Mouse (Mus musculus) stomach, embryonic 16.5 days (tissue): ENCODE results near the gene Hist1h1c. TPM values are rescaled to one million over a fixed set of nuclear protein-coding genes. Genes with fewer than 3 reads are reported as not detected.
A peak's percentile ranks its signal among the peaks of the same experiment; 100 is the strongest.
"Not testable (repeated sequence)": the region's sequence is repeated elsewhere in the genome, so short reads cannot be mapped to it uniquely, and the experiment has no call there.

ENCODE experiments used
- ATAC-seq: fragments of 200-750 bp; cut with Nextera tagmentation; 2 replicates; pipeline ENCODE4 v1.8.0; 2017; ENCODE audit warnings: moderate number of reproducible peaks, moderate TSS enrichment; ENCODE audit not compliant: insufficient read depth, low FRiP score
- H3K27ac ChIP-seq: fragments of 300-500 bp; sonication (generic); 2 replicates; pipeline ENCODE4 v1.5.1; 2014; ENCODE audit warnings: low read length
- H3K27me3 ChIP-seq: fragments of 300-500 bp; sonication (generic); 2 replicates; pipeline ENCODE4 v1.6.1; 2014; ENCODE audit warnings: low read length, control low read depth, mixed read lengths; ENCODE audit not compliant: control insufficient read depth, insufficient read depth
- H3K36me3 ChIP-seq: fragments of 300-500 bp; sonication (generic); 2 replicates; pipeline ENCODE4 v1.6.1; 2014; ENCODE audit warnings: low read length; ENCODE audit not compliant: control insufficient read depth, insufficient read depth
- H3K4me1 ChIP-seq: fragments of 300-500 bp; sonication (generic); 2 replicates; pipeline ENCODE4 v1.6.1; 2014; ENCODE audit warnings: low read length, control low read depth, mixed read lengths; ENCODE audit not compliant: control insufficient read depth, insufficient read depth
- H3K4me2 ChIP-seq: fragments of 300-500 bp; sonication (generic); 2 replicates; pipeline ENCODE4 v1.6.1; 2014; ENCODE audit warnings: low read depth, low read length, mixed read lengths
- H3K4me3 ChIP-seq: fragments of 300-500 bp; sonication (generic); replicated peaks from 2 replicates; pipeline ENCODE4 v1.5.1; 2014; ENCODE audit warnings: mild to moderate bottlenecking, low read length
- H3K9ac ChIP-seq: fragments of 300-500 bp; sonication (generic); 2 replicates; pipeline ENCODE4 v1.6.1; 2014; ENCODE audit warnings: low read length
- H3K9me3 ChIP-seq: fragments of 300-500 bp; sonication (generic); replicated peaks from 2 replicates; pipeline ENCODE4 v1.6.1; 2016; ENCODE audit warnings: low read length, control low read depth; ENCODE audit not compliant: control insufficient read depth
- WGBS: fragments of 180-500 bp; shearing (Covaris S2); extraction: QIAGEN DNeasy Blood & Tissue Kit; methylation state at CpG from one replicate; pipeline ENCODE4 v1.1.7; 2014; 5-methylcytosine and 5-hydroxymethylcytosine counted together
- polyA plus RNA-seq: library from polyadenylated mRNA; unstranded; fragments of >200 nt; fragmentation: Nextera tagmentation; extraction: Ambion mirVana; gene quantifications from 2 replicates; pipeline ENCODE4 v1.2.1, GENCODE M21; 2015

Gene Hist1h1c
- polyA plus RNA-seq, 1 experiment from 2014 or later = 58.0 TPM

DNA sequence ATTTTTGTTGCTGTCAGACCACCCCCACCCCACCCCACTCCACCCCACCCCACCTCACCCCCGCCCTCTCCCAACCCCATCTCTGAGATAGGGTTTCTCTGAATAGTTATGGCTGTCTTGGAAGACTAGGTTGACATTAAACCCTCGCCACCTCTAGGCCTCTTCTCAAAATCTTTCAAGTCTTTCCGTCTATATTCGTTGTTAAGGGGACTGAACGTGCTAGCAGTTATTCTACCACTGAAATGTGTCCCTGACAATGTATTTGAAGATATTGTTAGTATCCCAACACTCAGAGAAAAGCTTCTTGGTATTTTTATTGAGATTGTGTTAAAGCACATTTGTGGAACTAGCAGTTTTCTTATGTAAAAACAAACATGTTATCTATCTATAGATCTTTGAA, 2.3 kb downstream of the Hist1h1c start:
- no peaks in the 10 kb centered on the region for H3K36me3 ChIP-seq
- no peak for ATAC-seq
- no peak overlapping the region for H3K9ac ChIP-seq
- peak overlapping the region; percentile 91 for H3K4me2 ChIP-seq
- peak overlapping the region; percentile 99; the same call in 1 of the 2 replicates for H3K27ac ChIP-seq
- H3K9me3 ChIP-seq = no peaks in the 10 kb centered on the region
- 48% methylated on average over 5 of the region's 5 CpGs for WGBS
- H3K4me3 ChIP-seq = peak overlapping the region; percentile 70
- H3K27me3 ChIP-seq = no peaks in the 10 kb centered on the region
- H3K4me1 ChIP-seq = peaks cover 21% of the 10 kb centered on the region; the same call in 1 of the 2 replicates

GRCm38 (mm10) chr13:23742007-23742406, 3.4 kb downstream of the Hist1h1c start:
- Histone ChIP-seq H3K4me1 (peaks cover 21% of the 10 kb centered on the region; the same call in 1 of the 2 replicates), H3K27me3 (no peaks in the 10 kb centered on the region), H3K9me3 (no peaks in the 10 kb centered on the region), H3K4me3 (no peak overlapping the region), H3K27ac (no peak overlapping the region), H3K36me3 (no peaks in the 10 kb centered on the region), H3K4me2 (no peak overlapping the region), H3K9ac (no peak overlapping the region)
- no peak for ATAC-seq

DNA sequence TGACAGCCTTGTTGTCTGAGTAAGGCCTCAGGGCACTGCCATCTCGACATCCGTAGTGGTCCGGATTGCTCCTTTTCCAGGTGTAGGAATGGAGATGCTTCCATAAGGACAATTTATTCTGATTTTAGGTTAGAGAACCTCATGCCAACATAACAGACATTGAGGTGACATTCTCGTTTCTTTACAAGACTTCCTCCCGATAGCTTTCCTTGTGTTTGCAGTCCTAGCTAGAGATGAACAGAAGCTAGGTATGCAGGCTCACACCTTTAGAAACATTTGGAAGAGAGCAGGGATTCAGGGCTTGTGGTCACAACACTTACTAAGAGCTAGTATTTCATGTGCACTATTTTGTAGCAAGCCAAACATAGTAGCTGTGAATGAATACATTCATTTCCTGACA, 4.6 kb downstream of the Hist1h1c start:
- Histone ChIP-seq H3K9me3 (no peaks in the 10 kb centered on the region), H3K9ac (no peak overlapping the region), H3K36me3 (no peaks in the 10 kb centered on the region), H3K4me3 (no peak overlapping the region), H3K27me3 (no peaks in the 10 kb centered on the region), H3K4me2 (no peak overlapping the region), H3K4me1 (peaks cover 32% of the 10 kb centered on the region), H3K27ac (no peak overlapping the region)
- WGBS = 86% methylated on average over 5 of the region's 5 CpGs
- no peak for ATAC-seq

DNA sequence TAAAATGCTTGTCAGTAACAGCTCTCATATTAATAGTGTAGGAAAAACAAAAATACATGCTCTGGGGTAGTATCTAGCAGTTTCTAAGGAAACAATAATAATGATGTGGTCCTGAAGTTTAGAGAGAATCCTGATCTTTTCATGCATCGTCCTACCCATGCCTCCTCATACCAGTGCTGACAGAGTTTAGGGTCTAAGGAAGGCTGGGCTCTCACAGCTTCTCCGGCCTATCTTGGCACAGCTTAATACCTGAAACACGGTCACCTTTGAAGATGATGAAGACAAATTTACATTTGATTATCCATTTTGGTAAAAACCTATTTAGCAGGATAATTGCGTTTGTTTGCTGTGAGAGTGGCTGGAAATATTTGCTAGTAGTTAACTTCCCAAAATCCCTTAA, 5.4 kb downstream of the Hist1h1c start:
- Histone ChIP-seq H3K4me2 (peak overlapping the region; percentile 59), H3K4me3 (peak overlapping the region; percentile 49), H3K9ac (no peak overlapping the region), H3K27ac (no peak overlapping the region), H3K9me3 (no peaks in the 10 kb centered on the region), H3K27me3 (no peaks in the 10 kb centered on the region), H3K36me3 (no peaks in the 10 kb centered on the region), H3K4me1 (peaks cover 32% of the 10 kb centered on the region)
- no peak for ATAC-seq
- 27% methylated on average over 4 of the region's 4 CpGs for WGBS

DNA sequence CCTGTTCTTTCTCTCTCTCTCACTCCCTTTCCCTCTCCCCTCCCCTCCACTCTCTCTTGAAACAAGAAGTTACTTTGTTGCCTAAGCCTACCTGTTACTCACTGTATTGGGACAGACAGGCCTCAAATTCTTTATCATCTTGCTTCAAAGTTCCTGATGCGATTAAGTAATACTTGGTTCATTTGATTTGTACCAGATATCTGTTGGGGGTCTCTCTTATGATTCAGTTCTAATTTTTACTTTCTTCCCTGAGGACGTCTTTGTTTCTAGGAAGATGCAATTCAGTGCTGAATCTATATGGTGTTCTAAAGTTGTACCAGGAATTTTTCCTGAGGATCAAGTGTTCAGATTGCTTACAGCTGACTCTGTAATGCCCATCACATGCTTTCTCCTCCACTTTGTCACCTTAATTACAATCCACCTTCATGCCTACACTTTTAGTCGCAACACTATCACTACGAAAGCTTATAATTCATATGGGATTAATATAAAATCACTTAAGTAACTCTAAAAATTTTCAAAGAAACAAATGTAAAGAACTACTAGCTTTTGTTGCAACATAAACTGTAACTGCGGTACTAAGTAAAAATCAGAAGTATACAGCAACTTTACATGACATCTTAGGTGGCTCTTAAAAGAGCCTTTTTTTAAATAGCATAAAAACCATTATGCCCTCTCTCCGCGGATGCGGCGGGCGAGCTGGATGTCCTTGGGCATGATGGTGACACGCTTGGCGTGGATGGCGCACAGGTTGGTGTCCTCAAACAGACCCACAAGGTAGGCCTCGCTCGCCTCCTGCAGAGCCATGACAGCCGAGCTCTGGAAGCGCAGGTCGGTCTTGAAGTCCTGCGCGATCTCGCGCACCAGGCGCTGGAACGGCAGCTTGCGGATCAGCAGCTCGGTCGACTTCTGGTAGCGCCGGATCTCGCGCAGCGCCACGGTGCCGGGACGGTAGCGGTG, 6.1 kb downstream of the Hist1h1c start:
- WGBS = 2% methylated on average over 16 of the region's 36 CpGs
- no peaks in the 10 kb centered on the region for H3K27me3 ChIP-seq
- peak overlapping the region; percentile 61 for H3K9ac ChIP-seq
- peaks cover 28% of the 10 kb centered on the region for H3K4me1 ChIP-seq
- no peak for ATAC-seq
- no peaks in the 10 kb centered on the region for H3K9me3 ChIP-seq
- peak overlapping the region; percentile 79 for H3K27ac ChIP-seq
- H3K36me3 ChIP-seq = no peaks in the 10 kb centered on the region
- H3K4me2 ChIP-seq = peak overlapping the region; percentile 59
- H3K4me3 ChIP-seq = peak overlapping the region; percentile 49

- peak; percentile 72 for ATAC-seq
- no peaks in the 10 kb centered on the region for H3K27me3 ChIP-seq
- H3K27ac ChIP-seq = peak within 1 kb of the TSS; percentile 99
- no peaks in the 10 kb centered on the region for H3K9me3 ChIP-seq
- peak within 1 kb of the TSS; percentile 59 for H3K4me2 ChIP-seq
- H3K4me3 ChIP-seq = peak within 1 kb of the TSS; percentile 49
- H3K4me1 ChIP-seq = peaks cover 24% of the 10 kb centered on the region
- under 1% methylated on average over 28 of the region's 28 CpGs for WGBS
- no peaks in the 10 kb centered on the region for H3K36me3 ChIP-seq
- peak within 1 kb of the TSS; percentile 73 for H3K9ac ChIP-seq
Measured at GRCm38 (mm10) chr13:23745381-23746161, 7.0 kb downstream of the Hist1h1c start, which contains the start of gene Hist1h3c. Gene Hist1h3c, minus strand, starts transcription at chr13:23745602.

DNA sequence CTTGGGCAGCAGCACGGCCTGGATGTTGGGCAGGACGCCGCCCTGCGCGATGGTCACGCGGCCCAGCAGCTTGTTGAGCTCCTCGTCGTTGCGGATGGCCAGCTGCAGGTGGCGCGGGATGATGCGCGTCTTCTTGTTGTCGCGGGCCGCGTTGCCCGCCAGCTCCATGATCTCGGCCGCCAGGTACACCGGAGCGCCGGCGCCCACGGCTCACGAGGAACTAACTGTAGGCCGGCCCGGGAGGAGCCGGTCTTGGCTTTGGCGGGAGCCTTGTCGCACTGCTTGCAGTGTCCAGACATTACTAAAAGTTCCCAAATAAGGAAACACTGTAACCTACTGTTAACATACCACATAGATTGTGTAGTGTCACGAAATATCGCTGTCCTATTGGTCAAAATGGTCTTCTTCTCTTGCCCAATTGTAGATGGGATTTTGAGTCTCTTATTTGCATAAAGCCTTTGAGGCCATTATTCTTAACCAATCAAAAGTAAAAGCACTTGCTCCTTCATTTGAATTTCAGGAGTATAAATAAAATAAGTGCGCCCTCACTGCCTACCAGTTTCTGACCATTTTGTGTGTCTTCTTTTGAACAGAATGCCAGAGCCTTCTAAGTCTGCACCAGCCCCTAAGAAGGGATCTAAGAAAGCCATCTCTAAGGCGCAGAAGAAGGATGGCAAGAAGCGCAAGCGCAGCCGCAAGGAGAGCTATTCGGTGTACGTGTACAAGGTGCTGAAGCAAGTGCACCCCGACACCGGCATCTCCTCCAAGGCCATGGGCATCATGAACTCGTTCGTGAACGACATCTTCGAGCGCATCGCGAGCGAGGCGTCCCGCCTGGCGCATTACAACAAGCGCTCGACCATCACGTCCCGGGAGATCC, 7.8 kb downstream of the Hist1h1c start, which contains the start of gene Hist1h2bb:
Hist1h2bb (plus strand) TSS at position 534 of the 880 bp plus-strand sequence.
- under 1% methylated on average over 36 of the region's 58 CpGs for WGBS
- H3K9me3 ChIP-seq = not testable (repeated sequence)

GRCm38 (mm10) chr13:23747081-23747891, 8.7 kb downstream of the Hist1h1c start:
- Histone ChIP-seq H3K27ac (peak overlapping the region; percentile 99), H3K9ac (peak overlapping the region; percentile 61), H3K27me3 (no peaks in the 10 kb centered on the region), H3K4me2 (peak overlapping the region; percentile 59), H3K4me1 (peaks cover 20% of the 10 kb centered on the region), H3K4me3 (peak overlapping the region; percentile 40), H3K9me3 (no peaks in the 10 kb centered on the region), H3K36me3 (no peaks in the 10 kb centered on the region)
- ATAC-seq = no peak
- 2% methylated on average over 13 of the region's 13 CpGs for WGBS

More for the DNA sequence above, 7.8 kb downstream of the Hist1h1c start, which contains the start of gene Hist1h2bb:
- H3K36me3 ChIP-seq, H3K27me3 ChIP-seq: not testable (repeated sequence)
- Histone ChIP-seq H3K4me2 (peak within 1 kb of the TSS; percentile 59), H3K9ac (peak within 1 kb of the TSS; percentile 73), H3K27ac (peak within 1 kb of the TSS; percentile 99), H3K4me1 (peaks cover 20% of the 10 kb centered on the region), H3K4me3 (peak within 1 kb of the TSS; percentile 49)
- peak; percentile 93 for ATAC-seq
